Mouse (Mus musculus): Measurements from ENCODE around the gene Snapc3. TPM values are rescaled to one million over a fixed set of nuclear protein-coding genes. Genes with fewer than 3 reads are reported as not detected.

Gene Snapc3
- 40.3 and 42.7 TPM in 2 replicates for polyA plus RNA-seq (2015; fragmentation: Nextera tagmentation; extraction: Ambion mirVana)

DNA sequence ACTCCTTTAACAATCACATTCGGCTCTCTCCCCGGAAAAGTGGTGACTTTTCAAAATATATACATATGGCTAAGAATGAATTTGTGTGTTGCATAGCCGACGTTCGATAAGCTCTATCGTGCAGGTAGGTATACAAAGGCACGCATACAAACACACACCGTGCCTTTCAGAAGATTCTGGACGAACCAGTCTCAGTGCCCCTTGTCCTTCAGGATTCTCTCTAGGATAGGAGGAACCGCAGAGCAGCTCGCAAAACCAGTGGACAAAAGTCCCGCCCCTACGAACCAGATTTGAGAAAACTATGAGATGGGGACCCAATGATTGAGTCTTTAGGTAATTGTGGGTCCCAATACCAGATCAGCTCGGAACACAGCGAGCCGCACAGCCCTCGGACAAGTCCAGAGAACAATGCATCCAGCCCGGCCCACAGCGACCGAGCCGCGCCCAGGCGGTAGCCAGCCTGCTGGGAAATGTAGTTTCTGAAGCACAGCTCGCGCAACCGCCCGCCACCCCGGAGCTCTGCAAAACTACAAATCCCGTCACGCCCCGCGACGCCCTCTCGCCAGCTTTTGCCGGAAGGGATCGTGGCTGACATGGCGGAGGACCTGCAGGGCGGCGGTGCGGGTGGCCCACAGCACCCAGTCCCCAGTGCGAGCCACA is at the start of gene Snapc3:
Gene Snapc3, plus strand, starts transcription at position 565 of the 660 bp plus-strand sequence.
- peak; percentile 94 for DNase-seq (ENCODE audit: low spot score)

DNA sequence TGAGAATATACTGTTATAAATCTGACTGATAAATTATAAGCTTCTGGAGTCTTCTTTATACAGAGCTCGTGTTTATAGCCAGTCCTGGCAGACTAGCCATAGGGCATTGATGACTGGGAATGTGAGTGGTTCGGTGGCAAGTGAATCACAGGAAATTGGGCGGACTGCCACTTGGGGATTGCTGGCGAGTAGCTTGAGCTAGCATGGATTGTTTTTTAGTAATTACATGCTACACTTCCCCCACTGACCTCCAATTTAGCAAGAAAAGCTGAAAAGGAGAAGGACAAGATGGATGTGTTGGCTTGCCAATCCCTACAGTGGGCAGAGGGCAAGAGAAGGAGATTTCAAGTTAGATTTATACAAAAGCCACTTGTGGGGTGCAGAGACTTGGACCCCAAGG is 44.1 kb upstream of the Snapc3 start:
- no peak for DNase-seq (ENCODE audit: low spot score)

DNA sequence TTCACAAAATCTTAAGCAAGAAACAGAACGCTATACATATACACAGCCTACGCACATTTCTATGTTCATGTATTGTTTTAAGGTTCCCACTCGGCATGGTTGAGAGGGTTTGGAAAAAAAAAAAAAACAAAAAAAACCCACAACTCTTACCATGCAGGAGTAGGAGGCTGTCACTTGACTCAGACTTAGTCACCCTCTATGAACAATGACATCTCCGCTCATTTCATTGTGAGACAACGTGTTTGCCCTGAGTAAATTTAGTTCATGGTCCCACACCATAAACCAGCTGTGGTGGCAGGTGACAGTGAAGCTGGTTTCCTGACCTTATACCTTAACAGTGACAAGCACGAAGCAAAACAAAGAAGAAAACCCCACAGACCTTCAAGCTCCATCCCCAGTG is 41.9 kb upstream of the Snapc3 start:
- no peak for DNase-seq (ENCODE audit: low spot score)

- DNase-seq (ENCODE audit: low spot score): no peak
Observed at GRCm38 (mm10) chr4:83376461-83377015, 41.0 kb upstream of the Snapc3 start.

- no peak for DNase-seq (ENCODE audit: low spot score)
Observed at GRCm38 (mm10) chr4:83379036-83379435, 38.5 kb upstream of the Snapc3 start.

GRCm38 (mm10) chr4:83379746-83380145 is 37.8 kb upstream of the Snapc3 start:
- no peak for DNase-seq (ENCODE audit: low spot score)

DNA sequence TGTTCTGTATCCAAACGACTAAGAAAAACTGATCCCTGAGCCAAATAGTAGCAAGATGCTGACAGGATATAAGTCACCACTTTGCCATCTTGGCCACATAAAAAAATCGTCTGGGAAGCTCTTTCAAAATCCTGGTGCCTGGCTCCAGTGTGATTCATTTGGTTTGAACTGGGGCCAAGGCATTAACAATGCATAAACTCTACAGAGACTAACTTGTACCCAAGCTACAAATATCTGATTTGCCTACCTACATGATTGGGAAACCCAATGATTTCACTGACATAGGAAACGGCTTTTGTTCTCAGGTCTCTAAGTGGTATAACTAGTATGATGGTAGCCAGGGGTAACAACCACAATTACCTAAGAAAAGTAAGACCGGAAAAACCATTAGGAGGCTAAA is 37.3 kb upstream of the Snapc3 start:
- DNase-seq (ENCODE audit: low spot score): no peak

DNA sequence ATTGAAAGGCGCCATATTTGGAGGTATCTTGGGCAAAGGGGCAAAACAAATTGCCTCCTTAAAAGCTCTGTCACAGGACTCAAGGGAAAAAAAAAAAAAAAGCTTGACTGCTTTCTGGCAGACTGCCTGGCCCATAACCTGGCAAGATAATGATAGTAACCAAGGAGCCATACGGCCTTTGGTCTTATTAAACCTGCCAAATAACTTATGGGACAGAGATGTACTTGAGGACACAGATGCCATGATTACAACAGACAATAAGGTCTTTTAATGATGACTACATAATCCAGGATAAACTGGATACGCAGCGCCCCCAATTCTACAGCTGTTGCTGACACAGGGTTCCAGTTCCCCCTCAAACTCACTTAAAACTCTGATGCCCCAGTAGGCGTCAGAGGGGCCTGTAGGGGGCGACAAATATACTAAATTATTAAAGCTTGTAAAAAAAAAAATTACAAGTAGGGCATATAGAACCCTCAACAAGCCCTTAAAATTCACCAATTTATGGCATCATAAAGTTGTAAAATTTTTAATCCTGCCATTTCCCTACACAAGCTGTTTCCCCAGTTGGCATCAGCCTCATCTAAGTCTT is 33.5 kb upstream of the Snapc3 start:
- DNase-seq (ENCODE audit: low spot score): peak; percentile 53

DNA sequence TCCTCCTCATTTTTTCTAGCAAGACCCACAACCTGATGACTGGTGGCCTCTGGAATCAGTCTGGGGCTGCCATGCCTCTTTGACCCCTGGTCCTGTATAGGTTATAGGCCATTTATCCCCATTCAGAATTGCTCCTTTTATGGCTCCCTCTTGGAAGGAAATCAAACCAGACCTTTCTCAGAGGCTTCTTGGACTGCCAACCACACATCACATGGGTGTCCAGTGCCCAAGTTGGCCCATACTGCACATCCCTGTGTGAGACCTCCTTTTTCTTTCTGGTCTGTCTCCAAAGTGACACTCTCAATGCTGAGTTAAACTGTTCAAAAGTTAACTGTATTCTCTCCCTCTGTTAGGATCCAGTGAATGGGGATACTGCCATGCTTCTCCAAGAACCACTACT is 32.4 kb upstream of the Snapc3 start:
- DNase-seq (ENCODE audit: low spot score): no peak

DNA sequence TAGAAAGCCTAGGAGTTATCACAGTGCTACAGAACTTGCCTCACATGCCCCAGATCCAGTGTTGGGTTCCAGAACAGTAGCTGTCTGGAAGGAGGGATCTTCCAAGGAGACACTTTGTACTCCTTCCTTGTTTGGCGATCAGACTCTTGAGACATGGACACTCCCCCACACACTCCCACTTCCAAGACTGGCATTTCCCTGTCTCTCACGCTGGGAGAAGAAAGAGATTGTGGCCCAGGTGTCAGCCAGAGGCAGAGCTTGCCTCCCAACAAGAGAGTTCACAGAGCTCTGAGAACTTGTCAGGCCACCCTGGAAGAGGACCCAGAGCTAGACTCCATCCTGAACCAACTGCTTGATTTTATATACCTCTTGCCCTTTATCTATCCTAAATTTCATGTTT is 27.0 kb upstream of the Snapc3 start:
- no peak for DNase-seq (ENCODE audit: low spot score)

DNA sequence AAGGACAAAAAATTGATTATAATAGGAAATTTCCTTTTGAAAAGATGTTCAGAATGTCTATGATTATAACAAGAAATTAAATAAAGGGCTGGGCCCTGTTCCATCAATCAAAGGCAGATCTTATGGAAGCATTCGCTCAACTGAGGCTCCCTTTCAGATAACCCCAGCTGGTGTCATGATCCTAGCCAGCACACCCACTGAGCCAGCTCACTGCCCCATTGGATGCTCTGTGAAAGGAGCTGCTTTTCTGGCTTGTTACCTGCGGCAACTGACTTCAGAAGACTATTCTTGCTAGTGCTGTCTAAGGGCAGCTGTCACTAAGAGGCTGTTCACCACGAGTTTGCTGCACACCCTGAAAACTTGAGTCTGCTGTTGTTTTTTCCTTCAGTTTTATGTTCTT is 25.6 kb upstream of the Snapc3 start:
- no peak for DNase-seq (ENCODE audit: low spot score)

DNA sequence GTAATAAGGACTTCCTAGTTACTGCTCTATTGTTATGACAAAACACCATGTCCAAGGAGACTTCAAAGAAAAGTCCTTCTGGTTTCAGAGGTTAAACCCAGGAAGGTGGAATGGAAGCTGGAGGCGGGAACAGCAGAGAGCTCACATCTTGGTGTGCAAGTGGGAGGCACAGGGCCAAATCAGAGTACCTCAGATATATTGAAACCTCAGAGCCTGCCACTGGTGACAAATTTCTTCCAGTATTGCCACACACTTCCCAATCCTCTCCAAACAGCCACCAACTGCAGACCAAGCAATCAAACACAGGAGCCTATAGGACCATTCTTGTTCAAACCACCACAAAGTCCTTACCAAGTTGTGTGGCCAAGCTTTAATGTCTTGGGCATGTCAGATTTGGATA is 23.8 kb upstream of the Snapc3 start:
- DNase-seq (ENCODE audit: low spot score): no peak

DNA sequence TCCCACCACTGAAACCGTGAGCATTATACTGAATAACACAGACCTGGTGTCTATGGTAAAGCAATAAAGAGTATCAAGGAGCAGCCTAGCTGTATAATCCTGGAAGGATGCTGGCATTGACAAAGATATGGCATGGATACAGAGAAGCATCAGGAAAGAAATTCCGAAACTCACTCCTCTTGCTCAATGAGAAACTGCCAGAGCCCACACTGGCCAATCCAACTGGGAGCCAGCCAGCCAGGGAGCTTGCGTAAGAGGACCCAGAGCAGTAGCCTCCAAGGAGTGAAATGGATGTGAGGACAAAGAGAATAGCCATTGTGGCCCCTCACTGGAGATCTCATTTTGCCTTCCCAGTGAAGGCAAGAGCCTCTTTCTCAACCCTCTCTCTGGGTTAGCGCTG is 21.2 kb upstream of the Snapc3 start:
- DNase-seq (ENCODE audit: low spot score): no peak

- no peak for DNase-seq (ENCODE audit: low spot score)
Observed at GRCm38 (mm10) chr4:83396996-83397770, 20.3 kb upstream of the Snapc3 start.

DNA sequence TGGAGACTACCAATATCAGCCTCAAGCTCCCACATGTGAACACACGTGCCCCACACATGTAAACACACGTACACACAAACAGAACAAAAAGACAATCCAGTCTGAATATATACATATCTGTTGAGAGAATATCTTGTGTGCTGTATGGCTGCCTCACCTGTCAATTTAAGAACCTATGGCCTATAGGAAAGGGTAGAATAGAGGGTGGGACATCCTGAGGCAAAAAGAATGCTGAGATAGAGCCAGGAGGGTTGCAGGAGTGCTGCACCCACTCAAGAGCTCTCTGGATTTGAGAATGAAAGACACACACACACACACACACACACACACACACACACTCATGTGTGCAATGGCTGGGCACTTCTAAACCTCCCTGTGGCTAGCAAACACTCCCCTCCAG is 19.0 kb upstream of the Snapc3 start:
- peak; percentile 4 for DNase-seq (ENCODE audit: low spot score)

GRCm38 (mm10) chr4:83400691-83401595 is 16.6 kb upstream of the Snapc3 start:
- no peak for DNase-seq (ENCODE audit: low spot score)

GRCm38 (mm10) chr4:83401712-83402111 is 15.8 kb upstream of the Snapc3 start:
- DNase-seq (ENCODE audit: low spot score): no peak

- no peak for DNase-seq (ENCODE audit: low spot score)
Observed at GRCm38 (mm10) chr4:83407688-83408087, 9.8 kb upstream of the Snapc3 start.

DNA sequence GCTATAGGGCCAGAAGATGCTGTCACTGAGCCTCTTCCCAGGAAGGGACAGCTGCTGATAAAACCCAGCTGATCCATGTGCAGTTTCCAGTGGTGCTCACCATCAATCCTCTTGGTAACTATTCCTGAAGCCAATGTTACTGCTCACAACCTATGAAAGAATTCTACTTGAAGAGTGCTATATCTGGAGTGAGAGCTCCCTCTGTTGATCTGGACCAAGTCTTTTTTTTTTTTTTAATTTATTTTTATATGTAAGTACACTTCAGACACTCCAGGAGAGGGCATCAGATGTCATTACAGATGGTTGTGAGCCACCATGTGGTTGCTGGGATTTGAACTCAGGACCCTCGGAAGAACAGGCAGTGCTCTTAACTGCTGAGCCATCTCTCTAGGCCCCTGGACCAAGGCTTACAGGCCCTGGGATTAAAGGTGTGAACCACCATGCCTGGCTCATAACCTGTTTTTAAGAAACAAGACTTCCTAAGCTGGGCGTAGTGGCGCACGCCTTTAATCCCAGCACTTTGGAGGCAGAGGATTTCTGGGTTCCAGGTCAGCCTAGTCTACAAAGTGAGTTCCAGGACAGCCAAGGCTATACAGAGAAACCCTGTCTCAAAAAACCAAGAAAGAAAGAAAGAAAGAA is 7.5 kb upstream of the Snapc3 start:
- DNase-seq (ENCODE audit: low spot score): no peak

GRCm38 (mm10) chr4:83412060-83412459 is 5.5 kb upstream of the Snapc3 start:
- DNase-seq (ENCODE audit: low spot score): no peak
